Mouse (Mus musculus) spleen, postnatal 14 days (tissue): ENCODE results near the gene Frmd6.

Source experiments
- DNase-seq, 2 experiments: peaks; one replicate each; pipeline ENCODE4 v3.0.0; 2021 to 2022; ENCODE audit warnings: low spot score in 2 of 2

Gene Frmd6

GRCm38 (mm10) chr12:70851342-70851960, 26.1 kb downstream of the Frmd6 start:
- DNase-seq: no peak

- no peak for DNase-seq
Observed at GRCm38 (mm10) chr12:70853026-70853425, 27.7 kb downstream of the Frmd6 start.

GRCm38 (mm10) chr12:70855678-70856077, 30.4 kb downstream of the Frmd6 start:
- no peak for DNase-seq

GRCm38 (mm10) chr12:70856776-70857175, 31.5 kb downstream of the Frmd6 start:
- no peak for DNase-seq

- DNase-seq: no peak
Observed at GRCm38 (mm10) chr12:70863281-70863680, 38.0 kb downstream of the Frmd6 start.

GRCm38 (mm10) chr12:70867780-70868179, 42.5 kb downstream of the Frmd6 start:
- DNase-seq: no peak

GRCm38 (mm10) chr12:70868190-70868987, 43.1 kb downstream of the Frmd6 start:
- DNase-seq: no peak

- no peak for DNase-seq
Observed at GRCm38 (mm10) chr12:70868988-70869291, 43.6 kb downstream of the Frmd6 start.

- DNase-seq: no peak
Observed at GRCm38 (mm10) chr12:70873544-70873943, 48.2 kb downstream of the Frmd6 start.

GRCm38 (mm10) chr12:70876270-70876998, 51.1 kb downstream of the Frmd6 start:
- no peak for DNase-seq

GRCm38 (mm10) chr12:70877926-70878710, 52.8 kb downstream of the Frmd6 start:
- DNase-seq: no peak

GRCm38 (mm10) chr12:70880396-70880975, 55.2 kb downstream of the Frmd6 start:
- no peak for DNase-seq

GRCm38 (mm10) chr12:70881340-70881739, 56.0 kb downstream of the Frmd6 start:
- DNase-seq: no peak

GRCm38 (mm10) chr12:70881854-70882253, 56.5 kb downstream of the Frmd6 start:
- DNase-seq: no peak

GRCm38 (mm10) chr12:70883141-70883540, 57.8 kb downstream of the Frmd6 start:
- DNase-seq: no peak

GRCm38 (mm10) chr12:70884113-70884512, 58.8 kb downstream of the Frmd6 start:
- DNase-seq: no peak

- DNase-seq: no peak
Observed at GRCm38 (mm10) chr12:70884973-70885372, 59.7 kb downstream of the Frmd6 start.

GRCm38 (mm10) chr12:70885576-70885975, 60.3 kb downstream of the Frmd6 start:
- DNase-seq: no peak

GRCm38 (mm10) chr12:70890405-70890804, 65.1 kb downstream of the Frmd6 start:
- no peak for DNase-seq

- DNase-seq: no peak
Observed at GRCm38 (mm10) chr12:70890874-70891470, 65.7 kb downstream of the Frmd6 start.

GRCm38 (mm10) chr12:70895275-70895674, 70.0 kb downstream of the Frmd6 start:
- DNase-seq: no peak
